Mouse (Mus musculus) heart, postnatal 0 days (tissue): ENCODE data around the gene Tmem208.

Source experiments
- CTCF ChIP-seq: IDR thresholded peaks from 2 replicates; pipeline ENCODE4 v1.5.1; 2016; ENCODE audit warnings: antibody characterized with exemption, control low read depth, low read depth
- EP300 ChIP-seq: IDR thresholded peaks from 2 replicates; pipeline ENCODE4 v1.6.1; 2016; ENCODE audit warnings: antibody characterized with exemption, low read depth

DNA sequence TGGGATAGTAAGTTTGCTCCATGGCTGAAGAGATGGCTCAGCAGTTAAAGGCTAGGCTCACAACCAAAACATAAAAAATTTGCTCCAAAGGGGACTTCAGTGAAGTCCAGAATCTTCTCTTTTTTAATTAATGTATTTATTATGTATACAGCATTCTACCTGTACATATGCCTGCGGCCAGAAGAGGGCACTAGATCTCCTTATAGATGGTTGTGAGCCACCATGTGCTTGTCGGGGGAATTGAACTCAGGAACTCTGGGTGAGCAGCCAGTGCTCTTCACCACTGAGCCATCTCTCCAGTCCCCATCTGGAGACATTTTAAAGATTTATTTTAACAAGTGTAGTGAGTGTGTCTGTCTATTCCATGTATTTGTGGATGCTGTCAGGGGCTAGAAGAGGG lies 41.0 kb downstream of the Tmem208 start:
- no peak for TF ChIP-seq EP300
- peak; percentile 43 for TF ChIP-seq CTCF
